Mouse (Mus musculus) midbrain, embryonic 11.5 days (tissue): ENCODE results near the gene Grcc10. TPM values are rescaled to one million over a fixed set of nuclear protein-coding genes. Genes with fewer than 3 reads are reported as not detected.

Experiments used
- ATAC-seq: fragments of 200-750 bp; cut with Nextera tagmentation; 2 replicates; pipeline ENCODE4 v1.8.0; 2017; ENCODE audit warnings: moderate TSS enrichment, moderate library complexity; ENCODE audit not compliant: low FRiP score
- DNase-seq: peaks from one replicate; pipeline ENCODE4 v3.0.0; 2015; ENCODE audit warnings: low spot score; ENCODE audit errors: missing footprints
- H3K27ac ChIP-seq: fragments of 300-500 bp; sonication (generic); 2 replicates; pipeline ENCODE4 v1.5.1; 2014; ENCODE audit warnings: low read depth, low read length
- H3K27me3 ChIP-seq: fragments of 300-500 bp; sonication (generic); 2 replicates; pipeline ENCODE4 v1.6.1; 2014; ENCODE audit warnings: mild to moderate bottlenecking, low read length, moderate library complexity, mixed read lengths; ENCODE audit not compliant: control insufficient read depth, insufficient read depth
- H3K36me3 ChIP-seq: fragments of 300-500 bp; sonication (generic); 2 replicates; pipeline ENCODE4 v1.6.1; 2014; ENCODE audit warnings: mild to moderate bottlenecking, low read length, moderate library complexity, mixed read lengths; ENCODE audit not compliant: control insufficient read depth, insufficient read depth
- H3K4me1 ChIP-seq: fragments of 300-500 bp; sonication (generic); 2 replicates; pipeline ENCODE4 v1.6.1; 2014; ENCODE audit warnings: low read length; ENCODE audit not compliant: control insufficient read depth, insufficient read depth
- H3K4me2 ChIP-seq: fragments of 300-500 bp; sonication (generic); 2 replicates; pipeline ENCODE4 v1.6.1; 2014; ENCODE audit warnings: mild to moderate bottlenecking, moderate library complexity
- H3K4me3 ChIP-seq: fragments of 300-500 bp; sonication (generic); 2 replicates; pipeline ENCODE4 v1.5.1; 2014; ENCODE audit warnings: low read depth, low read length
- H3K9ac ChIP-seq: fragments of 300-500 bp; sonication (generic); 2 replicates; pipeline ENCODE4 v1.6.1; 2014; ENCODE audit warnings: low read length
- H3K9me3 ChIP-seq: fragments of 300-500 bp; sonication (generic); 2 replicates; pipeline ENCODE4 v1.6.1; 2016; ENCODE audit warnings: low read length; ENCODE audit not compliant: control insufficient read depth
- WGBS: fragments of 180-500 bp; shearing (Covaris S2); extraction: QIAGEN DNeasy Blood & Tissue Kit; methylation state at CpG from one replicate; pipeline ENCODE4 v1.1.7; 2014; 5-methylcytosine and 5-hydroxymethylcytosine counted together
- polyA plus RNA-seq: library from polyadenylated mRNA; unstranded; fragments of >200 nt; fragmentation: Nextera tagmentation; extraction: Ambion mirVana; gene quantifications from 2 replicates; pipeline ENCODE4 v1.2.1, GENCODE M21; 2014

Grcc10 gene
- polyA plus RNA-seq, 1 experiment from 2014 or later = 532 TPM

GRCm38 (mm10) chr6:124779222-124779983 lies 38.2 kb upstream of the Grcc10 start, which contains the start of gene Lrrc23:
TSS of gene Lrrc23 (minus strand) at chr6:124779727.
- Histone ChIP-seq H3K27ac (no peak within 1 kb of the TSS), H3K9me3 (no peaks in the 10 kb centered on the region), H3K9ac (peak within 1 kb of the TSS; percentile 35), H3K36me3 (no peaks in the 10 kb centered on the region), H3K4me3 (peak within 1 kb of the TSS; percentile 27), H3K27me3 (no peaks in the 10 kb centered on the region), H3K4me2 (peak within 1 kb of the TSS; percentile 51), H3K4me1 (peaks cover 9% of the 10 kb centered on the region; the same call in 1 of the 2 replicates)
- DNase-seq = peak; percentile 97
- ATAC-seq = peak; percentile 65
- 3% methylated on average over 23 of the region's 23 CpGs for WGBS

GRCm38 (mm10) chr6:124770511-124770910 lies 29.3 kb upstream of the Grcc10 start:
- H3K27ac ChIP-seq = no peak overlapping the region
- no peak overlapping the region for H3K4me3 ChIP-seq
- no peaks in the 10 kb centered on the region for H3K9me3 ChIP-seq
- DNase-seq = no peak
- WGBS = 88% methylated on average over 15 of the region's 15 CpGs
- H3K36me3 ChIP-seq = no peaks in the 10 kb centered on the region
- no peak overlapping the region for H3K4me2 ChIP-seq
- no peak overlapping the region for H3K9ac ChIP-seq
- H3K4me1 ChIP-seq = peaks cover 16% of the 10 kb centered on the region
- peaks cover 10% of the 10 kb centered on the region; the same call in 1 of the 2 replicates for H3K27me3 ChIP-seq
- no peak for ATAC-seq

GRCm38 (mm10) chr6:124770013-124770412 lies 28.8 kb upstream of the Grcc10 start:
- Histone ChIP-seq H3K36me3 (no peaks in the 10 kb centered on the region), H3K4me2 (peak overlapping the region; percentile 85), H3K9me3 (no peaks in the 10 kb centered on the region), H3K27ac (no peak overlapping the region), H3K4me1 (peaks cover 16% of the 10 kb centered on the region), H3K9ac (peak overlapping the region; percentile 58), H3K27me3 (peaks cover 10% of the 10 kb centered on the region; the same call in 1 of the 2 replicates), H3K4me3 (peak overlapping the region; percentile 45; the same call in 1 of the 2 replicates)
- DNase-seq (no peak), ATAC-seq (no peak)
- WGBS = 57% methylated on average over 7 of the region's 7 CpGs

GRCm38 (mm10) chr6:124769101-124769765 lies 28.1 kb upstream of the Grcc10 start, which contains the start of gene Eno2:
TSS of gene Eno2 (minus strand) at chr6:124769673.
- WGBS = under 1% methylated on average over 53 of the region's 54 CpGs
- H3K4me3 ChIP-seq = peak within 1 kb of the TSS; percentile 45
- H3K27me3 ChIP-seq = peaks cover 10% of the 10 kb centered on the region; the same call in 1 of the 2 replicates
- peak within 1 kb of the TSS; percentile 58 for H3K9ac ChIP-seq
- H3K9me3 ChIP-seq = no peaks in the 10 kb centered on the region
- ATAC-seq (peak; percentile 84), DNase-seq (peak; percentile 92)
- peak within 1 kb of the TSS; percentile 85 for H3K4me2 ChIP-seq
- H3K36me3 ChIP-seq = no peaks in the 10 kb centered on the region
- H3K27ac ChIP-seq = no peak within 1 kb of the TSS
- H3K4me1 ChIP-seq = peaks cover 16% of the 10 kb centered on the region

- WGBS = 2% methylated on average over 9 of the region's 9 CpGs
These were observed 27.5 kb upstream of the Grcc10 start for GRCm38 (mm10) chr6:124768704-124769044.

GRCm38 (mm10) chr6:124767920-124768703 lies 26.9 kb upstream of the Grcc10 start:
- no peak overlapping the region for H3K27ac ChIP-seq
- no peaks in the 10 kb centered on the region for H3K36me3 ChIP-seq
- ATAC-seq = peak; percentile 50
- H3K4me3 ChIP-seq = no peak overlapping the region
- no peaks in the 10 kb centered on the region for H3K9me3 ChIP-seq
- no peak overlapping the region for H3K9ac ChIP-seq
- 17% methylated on average over 19 of the region's 19 CpGs for WGBS
- H3K4me1 ChIP-seq = peaks cover 16% of the 10 kb centered on the region
- peak; percentile 91 for DNase-seq
- H3K4me2 ChIP-seq = peak overlapping the region; percentile 85
- peaks cover 10% of the 10 kb centered on the region; the same call in 1 of the 2 replicates for H3K27me3 ChIP-seq

More at GRCm38 (mm10) chr6:124768704-124769044, 27.5 kb upstream of the Grcc10 start:
- DNase-seq (no peak), ATAC-seq (peak; percentile 1; the same call in 1 of the 2 replicates)
- peak overlapping the region; percentile 45 for H3K4me3 ChIP-seq
- peak overlapping the region; percentile 85 for H3K4me2 ChIP-seq
- peak overlapping the region; percentile 58 for H3K9ac ChIP-seq
- peaks cover 16% of the 10 kb centered on the region for H3K4me1 ChIP-seq
- H3K27ac ChIP-seq = no peak overlapping the region
- peaks cover 10% of the 10 kb centered on the region; the same call in 1 of the 2 replicates for H3K27me3 ChIP-seq
- no peaks in the 10 kb centered on the region for H3K36me3 ChIP-seq
- no peaks in the 10 kb centered on the region for H3K9me3 ChIP-seq

- 18% methylated on average over 4 of the region's 4 CpGs for WGBS
- DNase-seq (no peak), ATAC-seq (no peak)
- peaks cover 10% of the 10 kb centered on the region; the same call in 1 of the 2 replicates for H3K27me3 ChIP-seq
- no peak overlapping the region for H3K4me2 ChIP-seq
- peak overlapping the region; percentile 16; the same call in 1 of the 2 replicates for H3K9ac ChIP-seq
- no peaks in the 10 kb centered on the region for H3K36me3 ChIP-seq
- peaks cover 16% of the 10 kb centered on the region for H3K4me1 ChIP-seq
- H3K9me3 ChIP-seq = no peaks in the 10 kb centered on the region
- no peak overlapping the region for H3K27ac ChIP-seq
- H3K4me3 ChIP-seq = no peak overlapping the region
These were observed 26.4 kb upstream of the Grcc10 start for GRCm38 (mm10) chr6:124767536-124767919.

- Histone ChIP-seq H3K9me3 (no peaks in the 10 kb centered on the region), H3K9ac (no peak overlapping the region), H3K4me1 (peaks cover 16% of the 10 kb centered on the region), H3K4me2 (no peak overlapping the region), H3K36me3 (no peaks in the 10 kb centered on the region), H3K27me3 (peaks cover 10% of the 10 kb centered on the region; the same call in 1 of the 2 replicates), H3K4me3 (no peak overlapping the region), H3K27ac (no peak overlapping the region)
- DNase-seq = no peak
- WGBS = 81% methylated on average over 7 of the region's 7 CpGs
- ATAC-seq = no peak
These were observed 24.8 kb upstream of the Grcc10 start for GRCm38 (mm10) chr6:124765951-124766350.
